Mouse (Mus musculus) c-Kit-positive CD71-negative TER-119-negative erythroid progenitor cells, embryonic 14.5 days (primary cell): ENCODE data around the gene 1700018B08Rik.

ENCODE experiments used
- DNase-seq: peaks from one replicate; pipeline ENCODE4 v3.0.0-alpha.2; 2013; ENCODE audit warnings: low read depth

Gene 1700018B08Rik

GRCm38 (mm10) chr8:121544276-121544785 is at the start of gene 1700018B08Rik:
Gene 1700018B08Rik (minus strand): TSS chr8:121544320.
- DNase-seq, result no peak

GRCm38 (mm10) chr8:121593293-121593692 is 49.2 kb upstream of the 1700018B08Rik start:
- no peak for DNase-seq

- DNase-seq, result no peak
These were observed 47.3 kb upstream of the 1700018B08Rik start for GRCm38 (mm10) chr8:121591178-121592066.

- DNase-seq, result peak; percentile 84
These were observed 46.4 kb upstream of the 1700018B08Rik start, which contains the start of gene Map1lc3b for GRCm38 (mm10) chr8:121590203-121591177. Gene Map1lc3b (plus strand): TSS chr8:121590361.

- no peak for DNase-seq
These were observed 45.1 kb upstream of the 1700018B08Rik start for GRCm38 (mm10) chr8:121589205-121589726.

- DNase-seq, result no peak
These were observed 44.6 kb upstream of the 1700018B08Rik start for GRCm38 (mm10) chr8:121588750-121589149.

GRCm38 (mm10) chr8:121585159-121585825 is 41.2 kb upstream of the 1700018B08Rik start:
- peak; percentile 96 for DNase-seq

- no peak for DNase-seq
These were observed 40.6 kb upstream of the 1700018B08Rik start for GRCm38 (mm10) chr8:121584730-121585129.

GRCm38 (mm10) chr8:121583653-121584052 is 39.5 kb upstream of the 1700018B08Rik start:
- DNase-seq, result no peak

GRCm38 (mm10) chr8:121580465-121580864 is 36.3 kb upstream of the 1700018B08Rik start:
- DNase-seq, result no peak

GRCm38 (mm10) chr8:121578676-121579451 is 34.7 kb upstream of the 1700018B08Rik start, which contains the start of gene Fbxo31:
Gene Fbxo31 (minus strand): TSS chr8:121578806.
- peak; percentile 94 for DNase-seq

- DNase-seq, result no peak
These were observed 33.9 kb upstream of the 1700018B08Rik start for GRCm38 (mm10) chr8:121577751-121578675.

- no peak for DNase-seq
These were observed 31.5 kb upstream of the 1700018B08Rik start for GRCm38 (mm10) chr8:121575661-121576060.

- DNase-seq, result no peak
These were observed 29.2 kb upstream of the 1700018B08Rik start for GRCm38 (mm10) chr8:121573275-121573674.

- DNase-seq, result no peak
These were observed 28.0 kb upstream of the 1700018B08Rik start for GRCm38 (mm10) chr8:121572121-121572520.

GRCm38 (mm10) chr8:121570801-121571200 is 26.7 kb upstream of the 1700018B08Rik start:
- DNase-seq, result no peak

- no peak for DNase-seq
These were observed 26.2 kb upstream of the 1700018B08Rik start for GRCm38 (mm10) chr8:121570335-121570734.

- no peak for DNase-seq
These were observed 24.2 kb upstream of the 1700018B08Rik start for GRCm38 (mm10) chr8:121568321-121568720.

- no peak for DNase-seq
These were observed 19.6 kb upstream of the 1700018B08Rik start for GRCm38 (mm10) chr8:121563701-121564100.
